Comparison of ENCODE assay signal across 14 mouse cellular contexts in the genomic region with DNA sequence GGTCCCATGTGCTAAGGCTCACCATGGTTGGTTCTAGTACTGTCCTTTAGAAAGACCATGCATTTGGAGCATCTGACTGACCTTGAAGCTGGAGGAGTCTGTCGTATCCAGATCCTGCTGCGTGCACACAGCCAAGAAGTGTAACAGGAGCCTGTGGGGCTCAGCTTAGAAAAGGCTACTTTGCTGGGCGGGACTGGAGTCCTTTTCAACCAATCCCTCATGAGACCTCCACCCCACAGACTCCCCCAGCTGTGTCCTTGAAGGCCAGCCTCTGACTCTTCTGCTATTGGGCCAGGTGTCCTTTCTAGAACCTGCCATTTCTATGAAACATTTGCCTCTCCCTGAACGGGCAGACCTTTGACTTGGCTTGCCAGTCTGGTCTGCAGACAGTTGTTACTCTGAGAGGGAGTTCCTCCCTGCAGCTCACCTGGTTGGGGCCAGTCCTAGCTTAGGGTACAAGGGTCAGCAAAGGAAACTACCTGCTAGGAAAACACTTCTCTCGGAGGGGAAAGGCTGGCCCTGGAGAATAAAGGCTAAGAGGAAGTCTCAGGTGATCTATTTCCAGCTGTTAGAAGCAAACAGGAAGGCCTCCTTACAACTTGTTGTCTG. TPM values are rescaled to one million over a fixed set of nuclear protein-coding genes. Genes with fewer than 3 reads are reported as not detected.
DNase-seq lines count a peak whose midpoint lies in the region; ATAC-seq lines count a peak whose summit lies in the region.
"Had no signal": no experiment of that assay in that cellular context is flagged by ENCODE, and none has a peak within 500 bp of the region (broad histone marks: within the 10 kb centered on the region; RNA-seq: fewer than 3 reads in every experiment).

A gene (minus strand): TSS at position 145 of the 609 bp plus-strand sequence.

- H3K27me3 ChIP-seq in embryonic facial prominence, embryonic 15.5 days, result no peaks in the 10 kb centered on the region
- no peaks in the 10 kb centered on the region for H3K27me3 ChIP-seq in heart, embryonic 14.5 days (ENCODE audit: control insufficient read depth, insufficient read depth, low read length)
- H3K27me3 ChIP-seq: hindbrain, embryonic 15.5 days; limb, embryonic 15.5 days had no signal

- peak; percentile 59 for DNase-seq in gastrocnemius, postnatal 14 days
- peak; percentile 21 for DNase-seq in kidney, adult 9 months
- DNase-seq in layer of hippocampus, adult 9-10 months (ENCODE audit: low spot score), result no peak
- DNase-seq in thymus, postnatal 4 days, result no peak
- DNase-seq in left cerebral cortex, postnatal 36 days (ENCODE audit: low spot score in 2 of 2), result no peak
- no peak for DNase-seq in right cerebral cortex, postnatal 36 days (ENCODE audit: low spot score in 2 of 2)
- DNase-seq: adrenal gland, postnatal 25 days; spleen, adult 18-20 months had no signal

- no peaks in the 10 kb centered on the region for H3K9me3 ChIP-seq in embryonic facial prominence, embryonic 15.5 days (replicated peaks)
- no peaks in the 10 kb centered on the region for H3K9me3 ChIP-seq in heart, embryonic 14.5 days (ENCODE audit: control insufficient read depth, low read length)
- H3K9me3 ChIP-seq: hindbrain, embryonic 15.5 days; limb, embryonic 15.5 days had no signal

- no peak within 1 kb of the TSS for H3K9ac ChIP-seq in embryonic facial prominence, embryonic 15.5 days
- peak within 1 kb of the TSS; percentile 36 for H3K9ac ChIP-seq in heart, embryonic 14.5 days (ENCODE audit: low read length)
- H3K9ac ChIP-seq: hindbrain, embryonic 15.5 days; limb, embryonic 15.5 days had no signal

- no peaks in the 10 kb centered on the region for H3K36me3 ChIP-seq in embryonic facial prominence, embryonic 15.5 days
- no peaks in the 10 kb centered on the region for H3K36me3 ChIP-seq in heart, embryonic 14.5 days (ENCODE audit: control insufficient read depth, insufficient read depth, low read length)
- H3K36me3 ChIP-seq: hindbrain, embryonic 15.5 days; limb, embryonic 15.5 days had no signal

- H3K27ac ChIP-seq in embryonic facial prominence, embryonic 15.5 days (replicated peaks), result 0 out of 2 replicates have a peak within 1 kb of the TSS, but pooled peaks have one; percentile 44
- peak within 1 kb of the TSS; percentile 86 to 93 for H3K27ac ChIP-seq in heart, embryonic 14.5 days (replicated peaks in 1 of 2; ENCODE audit: control insufficient read depth in 1 of 2, insufficient read depth in 1 of 2, low read depth in 2 of 2, low read length in 2 of 2)
- H3K27ac ChIP-seq: hindbrain, embryonic 15.5 days; limb, embryonic 15.5 days had no signal

- H3K4me1 ChIP-seq in embryonic facial prominence, embryonic 15.5 days, result peaks cover 20% of the 10 kb centered on the region
- peaks cover 35 to 39% of the 10 kb centered on the region in 2 experiments for H3K4me1 ChIP-seq in heart, embryonic 14.5 days (ENCODE audit: control insufficient read depth in 2 of 2, insufficient read depth in 2 of 2, low read length in 2 of 2)
- H3K4me1 ChIP-seq: hindbrain, embryonic 15.5 days had no signal

- no peak for ATAC-seq in embryonic facial prominence, embryonic 15.5 days (ENCODE audit: insufficient number of reproducible peaks, low FRiP score, low TSS enrichment, low read depth)
- peak; percentile 38 for ATAC-seq in heart, embryonic 14.5 days (ENCODE audit: insufficient number of reproducible peaks, insufficient read depth, low FRiP score, low read depth)
- ATAC-seq: forebrain, embryonic 14.5 days had no signal

- H3K4me2 ChIP-seq in embryonic facial prominence, embryonic 15.5 days (replicated peaks), result no peak within 1 kb of the TSS
- H3K4me2 ChIP-seq in heart, embryonic 14.5 days (ENCODE audit: low read length), result peak within 1 kb of the TSS; percentile 46
- H3K4me2 ChIP-seq: hindbrain, embryonic 15.5 days; limb, embryonic 15.5 days had no signal

- intact Hi-C loops in gastrocnemius, postnatal 14 days (cut with DNase I; ENCODE audit: low total_unique reads), result no loop called here
- intact Hi-C loops in left cerebral cortex, postnatal 36 days (cut with DNase I), result no loop called here

- no peak within 1 kb of the TSS for H3K4me3 ChIP-seq in embryonic facial prominence, embryonic 15.5 days (replicated peaks)
- no peak within 1 kb of the TSS for H3K4me3 ChIP-seq in heart, embryonic 14.5 days (ENCODE audit: control insufficient read depth in 1 of 2, insufficient read depth in 1 of 2, low read depth in 1 of 2, low read length in 2 of 2)
- H3K4me3 ChIP-seq: hindbrain, embryonic 15.5 days; limb, embryonic 15.5 days had no signal

- WGBS in embryonic facial prominence, embryonic 15.5 days, result 68% methylated on average over 5 of the region's 5 CpGs
- WGBS in heart, embryonic 14.5 days, result 47% methylated on average over 5 of the region's 5 CpGs

RNA-seq across cellular contexts. Expression of the gene that starts here (rescaled TPM):
- 1.2 and 1.4 TPM in 2 replicates for polyA plus RNA-seq in embryonic facial prominence, embryonic 15.5 days (2015; fragmentation: Nextera tagmentation; extraction: Ambion mirVana)
- total RNA-seq in gastrocnemius, postnatal 14 days (2021), result 100 to 1,000 TPM; 604 to 917 TPM
- 30.1 and 32.2 TPM in 2 replicates for polyA plus RNA-seq in heart, embryonic 14.5 days (2014; fragmentation: Nextera tagmentation; extraction: Ambion mirVana)
- not detected for total RNA-seq in left cerebral cortex, postnatal 36 days (2021)
- total RNA-seq: adrenal gland, postnatal 25 days had no signal
- polyA plus RNA-seq: forebrain, embryonic 14.5 days; hindbrain, embryonic 15.5 days; urinary bladder, adult 2 months had no signal

Comparison
In these comparisons a context has a peak if more than half of its experiments do, and no peak if none do; other contexts are left out.
1. RNA of the gene that starts here (total RNA-seq): 604 to 917 TPM in gastrocnemius, postnatal 14 days; not detected in left cerebral cortex, postnatal 36 days; every median in the first group is over 100 times any median in the second.
2. RNA of the gene that starts here (polyA plus RNA-seq): 30.1 to 32.2 TPM in heart, embryonic 14.5 days; 1.2 to 1.4 TPM in embryonic facial prominence, embryonic 15.5 days; every median in the first group is over 10 times any median in the second.
3. DNase-seq: peak in gastrocnemius, postnatal 14 days (single experiment) and kidney, adult 9 months (single experiment); none in layer of hippocampus, adult 9-10 months (single experiment), thymus, postnatal 4 days (single experiment), left cerebral cortex, postnatal 36 days (0 of 2) and right cerebral cortex, postnatal 36 days (0 of 2).